Mouse (Mus musculus) 3134 (cell line): ENCODE measurements around the gene Tmem206.

Source experiments
- DNase-seq: peaks from one replicate; pipeline ENCODE4 v3.0.0-alpha.2; 2011; ENCODE audit warnings: low spot score; ENCODE audit not compliant: insufficient read length; ENCODE audit errors: extremely low read depth

Tmem206 gene

GRCm38 (mm10) chr1:191325726-191326232 lies at the start of gene Tmem206:
Gene Tmem206 (plus strand): TSS chr1:191325912.
- peak; percentile 97 for DNase-seq

- DNase-seq: no peak
These were observed 49.5 kb upstream of the Tmem206 start for GRCm38 (mm10) chr1:191276181-191276580.

- peak; percentile 90 for DNase-seq
These were observed 48.1 kb upstream of the Tmem206 start for GRCm38 (mm10) chr1:191277549-191278059.

- no peak for DNase-seq
These were observed 47.4 kb upstream of the Tmem206 start for GRCm38 (mm10) chr1:191278324-191278723.

- DNase-seq: no peak
These were observed 44.5 kb upstream of the Tmem206 start for GRCm38 (mm10) chr1:191281171-191281570.

- DNase-seq: no peak
These were observed 43.4 kb upstream of the Tmem206 start for GRCm38 (mm10) chr1:191282319-191282718.

- no peak for DNase-seq
These were observed 42.3 kb upstream of the Tmem206 start for GRCm38 (mm10) chr1:191283110-191284040.

GRCm38 (mm10) chr1:191284502-191284901 lies 41.2 kb upstream of the Tmem206 start:
- DNase-seq: no peak

GRCm38 (mm10) chr1:191288762-191289161 lies 37.0 kb upstream of the Tmem206 start:
- DNase-seq: no peak

- peak; percentile 88 for DNase-seq
These were observed 33.4 kb upstream of the Tmem206 start for GRCm38 (mm10) chr1:191292348-191292747.

GRCm38 (mm10) chr1:191293051-191293450 lies 32.7 kb upstream of the Tmem206 start:
- DNase-seq: peak; percentile 72

GRCm38 (mm10) chr1:191293996-191294795 lies 31.5 kb upstream of the Tmem206 start:
- peak; percentile 77 for DNase-seq

GRCm38 (mm10) chr1:191295784-191296183 lies 29.9 kb upstream of the Tmem206 start:
- DNase-seq: no peak

GRCm38 (mm10) chr1:191296445-191296844 lies 29.3 kb upstream of the Tmem206 start:
- no peak for DNase-seq

- DNase-seq: no peak
These were observed 27.4 kb upstream of the Tmem206 start for GRCm38 (mm10) chr1:191298304-191298703.

- DNase-seq: peak; percentile 75
These were observed 26.3 kb upstream of the Tmem206 start for GRCm38 (mm10) chr1:191299215-191299942.

- DNase-seq: no peak
These were observed 23.8 kb upstream of the Tmem206 start for GRCm38 (mm10) chr1:191301903-191302302.

GRCm38 (mm10) chr1:191303736-191304135 lies 22.0 kb upstream of the Tmem206 start:
- no peak for DNase-seq

GRCm38 (mm10) chr1:191304216-191304615 lies 21.5 kb upstream of the Tmem206 start:
- DNase-seq: no peak

GRCm38 (mm10) chr1:191305610-191306009 lies 20.1 kb upstream of the Tmem206 start:
- no peak for DNase-seq
